Mouse (Mus musculus): ENCODE data around the gene Ttll9. TPM values are rescaled to one million over a fixed set of nuclear protein-coding genes. Genes with fewer than 3 reads are reported as not detected.

Gene Ttll9
- polyA plus RNA-seq, 1 experiment from 2014 or later, result 9.2 TPM

GRCm38 (mm10) chr2:153049997-153050358 is 87.7 kb downstream of the Ttll9 start:
- H3K27ac ChIP-seq (ENCODE audit: low read length), result peak overlapping the region; percentile 74; the same call in 1 of the 2 replicates
- H3K36me3 ChIP-seq (ENCODE audit: control insufficient read depth, insufficient read depth, low read length), result peaks cover 9% of the 10 kb centered on the region; the same call in 1 of the 2 replicates
- 0 out of 2 replicates have a peak, but pooled peaks cover 3% of the 10 kb centered on the region for H3K27me3 ChIP-seq (ENCODE audit: control insufficient read depth, insufficient read depth, low read depth, low read length)
- no peak overlapping the region for H3K4me2 ChIP-seq (ENCODE audit: low read length)
- no peak overlapping the region for H3K4me3 ChIP-seq (ENCODE audit: low read depth, low read length)
- H3K4me1 ChIP-seq (ENCODE audit: control insufficient read depth, insufficient read depth, low read length), result peaks cover 8% of the 10 kb centered on the region
- no peaks in the 10 kb centered on the region for H3K9me3 ChIP-seq (replicated peaks; ENCODE audit: control insufficient read depth, low read length, poor library complexity, severe bottlenecking)
- WGBS, result 82% methylated on average over 4 of the region's 4 CpGs
- ATAC-seq, result no peak
- no peak overlapping the region for H3K9ac ChIP-seq (ENCODE audit: low read depth, low read length)

GRCm38 (mm10) chr2:153051095-153051494 is 88.8 kb downstream of the Ttll9 start:
- 80% methylated on average over 6 of the region's 6 CpGs for whole genome bisulfite sequencing
- H3K9me3 ChIP-seq (replicated peaks; ENCODE audit: control insufficient read depth, low read length, poor library complexity, severe bottlenecking), result no peaks in the 10 kb centered on the region

GRCm38 (mm10) chr2:153051537-153051936 is 89.3 kb downstream of the Ttll9 start:
- H3K4me2 ChIP-seq (ENCODE audit: low read length), result no peak overlapping the region
- no peak overlapping the region for H3K9ac ChIP-seq (ENCODE audit: low read depth, low read length)
- H3K36me3 ChIP-seq (ENCODE audit: control insufficient read depth, insufficient read depth, low read length), result peaks cover 12% of the 10 kb centered on the region; the same call in 1 of the 2 replicates
- no peak for ATAC-seq
- H3K9me3 ChIP-seq (replicated peaks; ENCODE audit: control insufficient read depth, low read length, poor library complexity, severe bottlenecking), result no peaks in the 10 kb centered on the region
- 77% methylated on average over 9 of the region's 9 CpGs for WGBS
- no peak overlapping the region for H3K4me3 ChIP-seq (ENCODE audit: low read depth, low read length)
- peaks cover 8% of the 10 kb centered on the region for H3K4me1 ChIP-seq (ENCODE audit: control insufficient read depth, insufficient read depth, low read length)
- 0 out of 2 replicates have a peak, but pooled peaks cover 3% of the 10 kb centered on the region for H3K27me3 ChIP-seq (ENCODE audit: control insufficient read depth, insufficient read depth, low read depth, low read length)
- H3K27ac ChIP-seq (ENCODE audit: low read length), result no peak overlapping the region

More at GRCm38 (mm10) chr2:153051095-153051494, 88.8 kb downstream of the Ttll9 start:
- no peak overlapping the region for H3K9ac ChIP-seq (ENCODE audit: low read depth, low read length)
- peaks cover 8% of the 10 kb centered on the region for H3K4me1 ChIP-seq (ENCODE audit: control insufficient read depth, insufficient read depth, low read length)
- ATAC-seq, result no peak
- peaks cover 12% of the 10 kb centered on the region; the same call in 1 of the 2 replicates for H3K36me3 ChIP-seq (ENCODE audit: control insufficient read depth, insufficient read depth, low read length)
- no peak overlapping the region for H3K4me3 ChIP-seq (ENCODE audit: low read depth, low read length)
- H3K27ac ChIP-seq (ENCODE audit: low read length), result no peak overlapping the region
- H3K4me2 ChIP-seq (ENCODE audit: low read length), result no peak overlapping the region
- 0 out of 2 replicates have a peak, but pooled peaks cover 3% of the 10 kb centered on the region for H3K27me3 ChIP-seq (ENCODE audit: control insufficient read depth, insufficient read depth, low read depth, low read length)

- 13% methylated on average over 30 of the region's 30 CpGs for WGBS
- H3K9me3 ChIP-seq (replicated peaks; ENCODE audit: control insufficient read depth, low read length, poor library complexity, severe bottlenecking), result no peaks in the 10 kb centered on the region
- no peak overlapping the region for H3K4me2 ChIP-seq (ENCODE audit: low read length)
- H3K4me1 ChIP-seq (ENCODE audit: control insufficient read depth, insufficient read depth, low read length), result peaks cover 8% of the 10 kb centered on the region
- 0 out of 2 replicates have a peak, but pooled peaks cover 3% of the 10 kb centered on the region for H3K27me3 ChIP-seq (ENCODE audit: control insufficient read depth, insufficient read depth, low read depth, low read length)
- no peak for ATAC-seq
- peaks cover 16% of the 10 kb centered on the region; the same call in 1 of the 2 replicates for H3K36me3 ChIP-seq (ENCODE audit: control insufficient read depth, insufficient read depth, low read length)
- H3K27ac ChIP-seq (ENCODE audit: low read length), result no peak overlapping the region
- no peak overlapping the region for H3K4me3 ChIP-seq (ENCODE audit: low read depth, low read length)
- no peak overlapping the region for H3K9ac ChIP-seq (ENCODE audit: low read depth, low read length)
Measured at GRCm38 (mm10) chr2:153052700-153053351, 90.5 kb downstream of the Ttll9 start.

- H3K4me2 ChIP-seq (ENCODE audit: low read length), result no peak overlapping the region
- no peaks in the 10 kb centered on the region for H3K9me3 ChIP-seq (replicated peaks; ENCODE audit: control insufficient read depth, low read length, poor library complexity, severe bottlenecking)
- peaks cover 7% of the 10 kb centered on the region for H3K4me1 ChIP-seq (ENCODE audit: control insufficient read depth, insufficient read depth, low read length)
- ATAC-seq, result no peak
- no peak overlapping the region for H3K4me3 ChIP-seq (ENCODE audit: low read depth, low read length)
- H3K27me3 ChIP-seq (ENCODE audit: control insufficient read depth, insufficient read depth, low read depth, low read length), result 0 out of 2 replicates have a peak, but pooled peaks cover 3% of the 10 kb centered on the region
- WGBS, result 90% methylated on average over 8 of the region's 8 CpGs
- no peak overlapping the region for H3K9ac ChIP-seq (ENCODE audit: low read depth, low read length)
- no peak overlapping the region for H3K27ac ChIP-seq (ENCODE audit: low read length)
- peaks cover 16% of the 10 kb centered on the region; the same call in 1 of the 2 replicates for H3K36me3 ChIP-seq (ENCODE audit: control insufficient read depth, insufficient read depth, low read length)
Measured at GRCm38 (mm10) chr2:153053896-153054295, 91.6 kb downstream of the Ttll9 start.

GRCm38 (mm10) chr2:153055270-153055920 is 93.1 kb downstream of the Ttll9 start:
- Histone ChIP-seq H3K9me3 (replicated peaks; ENCODE audit: control insufficient read depth, low read length, poor library complexity, severe bottlenecking) (no peaks in the 10 kb centered on the region), H3K27ac (ENCODE audit: low read length) (no peak overlapping the region), H3K27me3 (ENCODE audit: control insufficient read depth, insufficient read depth, low read depth, low read length) (0 out of 2 replicates have a peak, but pooled peaks cover 3% of the 10 kb centered on the region), H3K9ac (ENCODE audit: low read depth, low read length) (no peak overlapping the region), H3K4me3 (ENCODE audit: low read depth, low read length) (no peak overlapping the region), H3K4me2 (ENCODE audit: low read length) (no peak overlapping the region), H3K4me1 (ENCODE audit: control insufficient read depth, insufficient read depth, low read length) (no peaks in the 10 kb centered on the region), H3K36me3 (ENCODE audit: control insufficient read depth, insufficient read depth, low read length) (peaks cover 16% of the 10 kb centered on the region; the same call in 1 of the 2 replicates)
- ATAC-seq, result no peak
- WGBS, result 47% methylated on average over 6 of the region's 6 CpGs

Other genes with a start within 250 kb of the Ttll9 start
- 23.7 and 35.7 TPM in 2 replicates for gene Id1, start 226.2 kb upstream of the Ttll9 start, polyA plus RNA-seq (2015; fragmentation: Nextera tagmentation; extraction: Ambion mirVana)
- 5.0 and 5.4 TPM in 2 replicates for gene Cox4i2, start 208.3 kb upstream of the Ttll9 start, polyA plus RNA-seq (2015; fragmentation: Nextera tagmentation; extraction: Ambion mirVana)
- gene Bcl2l1, start 130.8 kb upstream of the Ttll9 start, polyA plus RNA-seq (2015; fragmentation: Nextera tagmentation; extraction: Ambion mirVana), result 186 and 194 TPM in 2 replicates
- 10.5 and 11.1 TPM in 2 replicates for gene Tpx2, start 114.5 kb upstream of the Ttll9 start, polyA plus RNA-seq (2015; fragmentation: Nextera tagmentation; extraction: Ambion mirVana)
- gene Mylk2, start 51.1 kb upstream of the Ttll9 start, polyA plus RNA-seq (2015; fragmentation: Nextera tagmentation; extraction: Ambion mirVana), result 0.14 TPM in 1 of 2 replicates, not detected in the other
- gene Foxs1, start 29.3 kb upstream of the Ttll9 start, polyA plus RNA-seq (2015; fragmentation: Nextera tagmentation; extraction: Ambion mirVana), result 4.0 and 4.3 TPM in 2 replicates
- gene Dusp15, start 10.8 kb upstream of the Ttll9 start, polyA plus RNA-seq (2015; fragmentation: Nextera tagmentation; extraction: Ambion mirVana), result 10.6 and 13.7 TPM in 2 replicates
- gene Pdrg1, start 52.9 kb downstream of the Ttll9 start, polyA plus RNA-seq (2015; fragmentation: Nextera tagmentation; extraction: Ambion mirVana), result 236 and 259 TPM in 2 replicates
- 1.6 and 1.9 TPM in 2 replicates for gene Xkr7, start 69.4 kb downstream of the Ttll9 start, polyA plus RNA-seq (2015; fragmentation: Nextera tagmentation; extraction: Ambion mirVana)
- 1.0 and 1.2 TPM in 2 replicates for gene Ccm2l, start 103.5 kb downstream of the Ttll9 start, polyA plus RNA-seq (2015; fragmentation: Nextera tagmentation; extraction: Ambion mirVana)
- 3.4 and 4.9 TPM in 2 replicates for gene Hck, start 146.0 kb downstream of the Ttll9 start, polyA plus RNA-seq (2015; fragmentation: Nextera tagmentation; extraction: Ambion mirVana)
- 84.4 and 85.8 TPM in 2 replicates for gene Tm9sf4, start 198.8 kb downstream of the Ttll9 start, polyA plus RNA-seq (2015; fragmentation: Nextera tagmentation; extraction: Ambion mirVana)

Measured in midbrain, embryonic 16.5 days (tissue).